Mouse (Mus musculus): ENCODE measurements around the gene Slc22a8.

Slc22a8 gene

DNA sequence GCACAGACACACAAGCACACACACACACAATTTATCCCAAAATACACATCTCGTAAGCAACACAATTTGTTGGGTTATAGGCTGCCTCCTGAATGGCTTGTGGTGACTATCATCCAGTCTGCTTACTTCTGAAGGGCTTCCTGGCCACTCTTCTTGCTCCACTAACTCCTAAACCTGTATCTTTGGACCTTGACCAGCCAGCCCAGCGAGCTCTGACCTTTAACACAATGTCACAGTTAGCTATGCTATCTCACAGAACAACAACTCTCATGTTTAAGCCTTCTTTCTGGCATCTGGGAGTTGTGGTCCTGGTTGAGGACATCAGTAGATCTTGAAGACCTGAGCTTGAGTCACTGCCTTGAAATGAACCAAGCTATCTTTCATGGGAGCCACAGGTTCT, 8.2 kb downstream of the Slc22a8 start:
- no peak for DNase-seq (ENCODE audit: low spot score in 2 of 2)

DNA sequence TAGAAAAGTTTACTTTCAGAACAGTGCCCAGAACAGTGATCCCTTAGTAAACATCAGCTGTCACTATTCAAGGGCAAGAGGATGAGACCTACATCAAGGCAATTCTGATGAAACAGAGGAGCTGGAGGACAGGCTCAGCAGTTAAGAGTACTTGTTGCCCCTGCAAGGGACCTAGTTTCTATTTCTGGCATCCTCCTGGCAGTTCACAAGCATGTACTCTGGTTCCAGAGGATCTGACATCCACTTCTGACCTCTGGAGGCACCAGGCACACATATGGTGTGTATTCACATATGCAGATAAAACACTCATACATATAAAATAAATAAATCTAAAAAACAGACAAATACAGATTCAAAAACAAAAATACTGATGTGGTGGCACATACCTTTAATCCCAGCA, 10.9 kb downstream of the Slc22a8 start:
- DNase-seq (ENCODE audit: low spot score in 2 of 2) = peak in 1 of 2 experiments; percentile 1

DNA sequence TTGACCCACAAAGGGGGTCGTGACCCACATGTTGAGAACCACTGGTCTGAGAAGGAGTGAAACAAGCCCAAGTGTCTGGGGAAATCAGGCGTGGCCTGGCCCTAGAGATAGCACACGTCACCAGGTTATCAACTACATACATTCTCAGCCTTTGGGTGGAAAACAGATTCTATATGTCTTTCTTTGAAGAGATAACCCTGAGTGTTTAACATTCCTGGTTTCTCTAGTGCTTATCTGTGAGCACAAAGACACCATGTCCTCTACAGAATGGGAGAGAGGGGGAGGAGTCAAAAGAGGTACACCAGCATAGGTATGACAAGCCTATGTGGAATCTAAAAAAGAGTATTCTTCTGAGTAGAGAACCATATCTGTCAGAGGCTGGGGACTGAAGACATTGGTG, 11.9 kb downstream of the Slc22a8 start:
- DNase-seq (ENCODE audit: low spot score in 2 of 2) = no peak

DNA sequence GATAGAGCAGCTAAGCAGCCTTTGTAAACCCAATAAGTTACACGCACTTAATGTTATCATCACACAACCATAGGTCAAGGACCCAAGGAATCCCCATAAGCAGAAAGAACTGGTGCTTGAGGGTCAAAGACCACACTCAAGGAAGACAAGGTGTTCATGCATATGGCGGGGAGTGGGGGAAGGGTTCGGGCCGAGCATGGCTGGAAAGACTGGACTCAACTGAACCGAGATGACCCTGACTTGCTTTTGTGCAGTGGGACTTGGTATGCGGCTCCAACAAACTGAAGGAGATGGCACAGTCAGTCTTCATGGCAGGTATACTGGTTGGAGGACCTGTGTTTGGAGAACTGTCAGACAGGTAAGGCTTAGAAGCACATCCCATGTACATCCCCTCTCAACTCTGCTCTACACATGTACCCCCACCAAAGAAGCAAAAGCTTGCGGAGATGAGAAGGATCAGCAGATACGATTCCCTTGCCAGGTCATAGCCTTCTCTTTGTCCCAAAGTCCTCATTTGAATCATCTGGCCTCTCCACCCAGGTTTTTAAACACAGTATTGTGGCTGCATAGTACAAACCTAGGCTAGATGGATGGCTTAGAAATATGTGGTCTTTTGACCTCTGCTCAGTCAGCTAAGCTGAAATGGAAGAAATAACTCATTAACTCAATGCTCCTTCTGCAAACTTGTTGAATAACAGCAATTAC, 13.6 kb downstream of the Slc22a8 start:
- no peak for DNase-seq (ENCODE audit: low spot score in 2 of 2)

DNA sequence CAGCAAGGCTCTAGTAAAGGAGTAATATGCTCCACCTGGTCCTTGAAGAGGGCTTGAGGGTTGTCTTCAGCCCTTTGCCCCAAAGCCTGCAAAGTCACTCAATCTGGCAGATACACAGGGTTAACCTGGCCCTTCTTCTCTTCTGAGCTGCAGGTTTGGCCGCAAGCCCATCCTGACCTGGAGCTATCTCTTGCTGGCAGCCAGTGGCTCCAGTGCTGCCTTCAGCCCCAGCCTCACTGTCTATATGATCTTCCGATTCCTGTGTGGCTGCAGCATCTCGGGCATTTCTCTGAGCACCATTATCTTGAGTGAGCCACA, 14.1 kb downstream of the Slc22a8 start:
- no peak for DNase-seq (ENCODE audit: low spot score in 2 of 2)

DNA sequence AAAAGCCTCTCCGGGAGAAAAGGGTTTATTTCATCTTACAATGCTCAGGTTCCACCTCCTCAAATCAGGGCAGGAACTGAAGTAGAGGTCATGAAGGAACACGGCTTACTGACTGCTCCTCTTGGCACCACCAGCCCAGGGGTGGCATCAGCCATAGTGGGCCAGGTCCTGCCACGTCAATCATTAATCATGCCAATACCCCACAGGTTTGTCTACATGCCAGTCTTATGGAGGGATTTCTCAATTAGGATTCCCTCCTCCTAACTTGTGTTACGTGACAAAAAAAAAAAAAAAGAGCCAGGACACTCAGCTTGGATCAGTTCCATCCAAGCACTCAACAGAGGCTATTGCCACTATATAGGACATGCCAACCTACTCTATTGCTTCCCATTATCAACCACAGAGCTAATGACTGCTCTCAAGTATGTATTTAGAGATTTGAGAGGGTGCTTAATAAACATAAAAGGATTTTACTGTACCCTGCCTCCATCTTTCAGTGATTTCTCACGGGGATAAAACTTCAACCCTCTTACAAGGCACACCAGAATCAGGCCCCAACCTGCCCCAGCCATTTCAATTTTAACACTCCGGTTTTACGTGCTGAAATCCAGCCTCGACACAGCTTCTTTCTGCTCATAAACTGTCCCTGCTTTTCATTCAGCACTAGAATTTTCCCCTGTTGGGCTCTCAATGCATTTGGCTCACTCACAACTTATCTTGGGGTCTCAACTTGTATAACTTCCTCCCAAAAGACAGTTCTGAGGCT, 20.5 kb downstream of the Slc22a8 start:
- no peak for DNase-seq (ENCODE audit: low spot score in 2 of 2)

DNA sequence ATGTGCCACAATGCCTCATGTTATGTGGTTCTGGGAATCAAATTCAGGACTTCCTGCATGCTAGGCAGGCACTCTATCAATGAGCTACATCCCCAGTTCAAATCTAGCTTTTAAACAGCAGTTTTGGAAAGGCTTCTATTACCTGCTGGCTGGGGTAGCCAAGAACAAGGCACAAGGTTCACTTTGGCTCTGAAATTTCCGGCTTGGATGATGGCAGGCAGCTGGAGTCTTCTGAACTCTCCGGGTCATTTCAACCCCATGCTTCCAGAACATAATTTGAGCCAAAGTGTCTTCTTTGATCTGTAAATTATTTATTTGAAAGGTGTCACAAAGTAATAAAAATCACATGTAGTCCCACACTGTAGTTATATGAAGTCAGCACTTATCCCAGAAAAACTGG, 22.1 kb downstream of the Slc22a8 start:
- no peak for DNase-seq (ENCODE audit: low spot score in 2 of 2)

DNA sequence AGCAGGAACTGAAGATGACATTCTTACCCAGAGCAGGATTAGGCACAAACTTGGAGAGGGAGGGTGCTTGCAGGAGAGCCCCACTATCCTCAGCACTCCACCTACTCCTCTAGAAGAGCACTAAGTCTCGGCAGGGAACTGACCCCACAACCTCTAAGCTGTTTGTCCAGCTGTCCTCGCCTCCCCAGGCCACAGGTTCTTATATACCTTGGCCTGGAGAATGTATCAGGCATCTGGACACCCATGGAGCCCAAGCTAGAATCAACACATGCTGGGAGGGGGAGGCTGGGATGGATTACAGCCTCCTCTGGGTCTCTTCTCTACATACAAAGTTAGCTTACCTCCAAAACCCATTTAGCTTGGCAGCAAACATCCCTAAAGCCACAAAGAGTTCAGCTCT, 23.3 kb downstream of the Slc22a8 start:
- DNase-seq (ENCODE audit: low spot score in 2 of 2) = no peak

DNA sequence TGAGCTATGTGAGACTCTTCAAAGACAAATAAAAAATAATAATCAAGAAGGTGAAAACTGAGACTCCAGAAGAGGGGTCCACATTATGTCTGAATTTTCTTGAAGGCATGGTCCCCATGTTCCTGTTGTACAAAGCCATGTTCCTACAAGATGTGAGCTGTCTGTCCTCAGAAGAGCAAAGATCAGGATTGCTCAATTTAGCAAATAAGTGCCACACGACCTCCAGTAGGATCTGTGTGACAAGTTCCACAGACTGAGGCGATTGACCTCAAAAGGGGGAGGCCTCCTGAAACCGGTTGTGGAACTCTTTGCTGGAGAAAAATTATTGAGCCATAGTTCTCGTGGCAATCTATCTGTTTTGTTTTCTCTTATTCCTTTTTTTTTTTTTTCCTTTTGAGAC, 25.3 kb downstream of the Slc22a8 start:
- no peak for DNase-seq (ENCODE audit: low spot score in 2 of 2)

DNA sequence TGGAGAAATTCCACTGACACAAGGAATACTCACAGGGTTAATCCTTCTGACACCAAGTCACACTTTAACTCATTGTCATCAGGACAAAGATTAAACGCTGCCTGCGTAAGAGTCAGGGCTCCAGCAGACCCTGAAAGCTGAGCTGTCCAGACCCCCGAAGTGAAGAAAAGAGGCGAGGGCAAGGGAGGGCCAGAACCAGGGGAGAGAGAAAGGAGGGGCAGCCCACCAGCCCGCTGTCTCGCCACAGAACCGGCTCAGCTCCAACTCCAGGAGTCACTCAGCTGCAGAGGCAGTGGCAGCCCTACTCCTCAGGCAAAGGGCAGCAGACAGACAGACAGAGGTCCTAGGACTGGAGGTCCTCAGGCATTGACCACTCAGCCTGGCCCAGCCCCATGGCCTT, 26.9 kb downstream of the Slc22a8 start, which contains the start of gene Slc22a6:
Gene Slc22a6 (plus strand): TSS at position 136 of the 400 bp plus-strand sequence.
- DNase-seq (ENCODE audit: low spot score in 2 of 2) = no peak

DNA sequence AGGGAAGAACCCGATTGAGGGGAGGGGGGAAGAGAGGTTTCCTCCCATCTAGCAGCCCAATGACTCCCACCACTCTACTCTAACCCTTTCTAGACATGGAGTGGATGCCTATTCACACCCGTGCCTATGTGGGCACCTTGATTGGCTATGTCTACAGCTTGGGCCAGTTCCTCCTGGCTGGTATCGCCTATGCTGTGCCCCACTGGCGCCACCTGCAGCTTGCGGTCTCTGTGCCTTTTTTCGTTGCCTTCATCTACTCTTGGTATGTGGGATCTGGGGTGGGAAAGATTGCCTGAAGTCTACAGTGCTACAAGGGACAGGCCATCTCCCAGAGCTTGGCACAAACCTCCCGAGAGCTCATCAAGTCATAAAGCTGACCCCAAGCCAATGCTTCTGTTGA, 30.0 kb downstream of the Slc22a8 start:
- no peak for DNase-seq (ENCODE audit: low spot score in 2 of 2)

DNA sequence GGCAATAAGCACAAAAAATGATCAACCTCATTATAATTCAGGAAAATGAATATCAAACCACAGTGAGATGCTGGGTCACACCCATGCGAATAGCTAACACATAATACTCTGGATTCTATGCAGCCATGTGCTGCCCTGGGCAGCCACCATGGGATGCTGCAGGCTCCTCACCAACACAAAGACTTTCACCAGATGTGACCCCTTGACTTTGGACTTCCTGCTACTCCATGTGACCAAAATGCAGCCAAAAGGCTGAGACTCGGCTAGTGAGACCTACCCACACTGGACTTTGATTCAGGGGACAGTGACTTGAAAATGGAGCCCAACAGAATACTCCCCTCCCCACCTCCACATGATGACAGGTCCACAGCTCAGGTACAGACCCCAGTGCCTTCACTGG, 39.2 kb downstream of the Slc22a8 start:
- DNase-seq (ENCODE audit: low spot score in 2 of 2) = peak; percentile 13 to 26

DNA sequence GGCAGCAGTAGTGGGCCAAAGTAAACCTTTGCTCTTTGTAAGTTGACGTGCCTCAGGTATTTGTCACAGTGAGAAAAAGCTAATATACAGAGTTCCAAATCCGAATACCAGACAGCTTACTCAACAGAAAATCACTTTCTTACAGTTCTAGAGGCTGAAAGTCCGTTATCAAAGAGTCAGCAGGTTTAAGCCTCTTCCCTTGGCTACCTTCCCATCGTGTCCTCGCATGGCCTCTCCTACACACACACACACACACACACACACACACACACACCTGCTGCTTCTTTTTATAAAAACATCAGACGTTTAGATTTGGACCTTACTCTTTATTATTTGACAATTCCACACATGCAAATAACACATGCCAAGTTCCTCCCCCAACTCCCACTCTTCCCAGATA, 39.8 kb downstream of the Slc22a8 start:
- no peak for DNase-seq (ENCODE audit: low spot score in 2 of 2)

DNA sequence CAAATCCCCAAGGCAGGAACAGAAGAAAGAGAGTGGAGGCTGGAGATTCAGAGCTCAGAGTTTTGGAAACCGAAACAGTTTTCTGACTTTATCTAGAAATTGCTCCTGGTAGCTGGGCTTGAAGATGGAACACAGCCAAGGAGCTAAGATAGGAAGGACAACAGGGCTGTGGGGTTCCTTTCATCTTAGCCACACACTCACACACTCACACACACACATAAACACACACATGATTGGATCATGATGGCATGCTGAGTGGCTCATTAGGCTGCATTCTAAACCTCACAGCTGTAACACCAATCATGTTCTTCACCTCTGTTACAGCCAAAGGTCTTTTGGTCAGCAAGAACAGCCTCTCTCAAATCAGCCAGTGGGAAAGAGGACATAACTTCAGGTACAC, 41.0 kb downstream of the Slc22a8 start:
- no peak for DNase-seq (ENCODE audit: low spot score in 2 of 2)

DNA sequence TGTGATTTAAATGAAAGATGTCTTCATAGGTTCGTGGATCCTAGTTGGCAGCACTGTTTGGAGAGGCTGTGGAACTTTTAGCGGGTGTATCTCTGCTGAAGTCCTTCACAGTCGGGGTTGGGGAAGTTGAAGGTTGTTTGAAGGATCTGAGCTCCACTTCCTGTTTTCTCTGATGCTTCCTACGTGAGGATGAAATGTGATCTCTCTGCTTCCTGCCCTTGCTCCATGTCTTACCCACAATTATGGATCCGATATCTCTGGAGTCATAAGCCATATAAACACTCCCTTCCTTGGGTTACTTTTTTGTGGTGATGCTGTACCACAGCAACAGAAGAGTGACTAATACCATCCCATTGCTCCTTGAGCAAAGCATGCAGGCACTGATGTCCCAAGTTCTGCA, 51.0 kb downstream of the Slc22a8 start:
- DNase-seq (ENCODE audit: low spot score in 2 of 2) = no peak

DNA sequence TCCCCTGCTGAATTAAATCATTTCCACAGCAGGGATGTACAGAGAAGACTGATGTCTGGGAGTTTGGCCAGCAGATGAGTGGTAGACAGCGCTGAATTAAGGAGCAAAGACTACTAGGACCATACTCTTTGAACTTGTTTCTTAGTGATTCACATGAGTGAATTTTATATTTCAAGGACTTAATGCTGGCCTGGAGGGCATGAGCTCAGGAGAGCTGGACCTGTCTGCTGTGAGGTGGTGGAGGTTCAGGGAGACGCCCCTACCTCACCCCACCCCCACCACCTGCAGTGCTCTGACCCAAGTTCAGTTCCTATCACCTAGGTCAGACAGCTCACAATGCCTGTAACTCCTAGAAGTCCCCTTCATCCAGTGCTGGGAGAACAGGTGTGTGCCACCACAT, 55.3 kb downstream of the Slc22a8 start:
- no peak for DNase-seq (ENCODE audit: low spot score in 2 of 2)

DNA sequence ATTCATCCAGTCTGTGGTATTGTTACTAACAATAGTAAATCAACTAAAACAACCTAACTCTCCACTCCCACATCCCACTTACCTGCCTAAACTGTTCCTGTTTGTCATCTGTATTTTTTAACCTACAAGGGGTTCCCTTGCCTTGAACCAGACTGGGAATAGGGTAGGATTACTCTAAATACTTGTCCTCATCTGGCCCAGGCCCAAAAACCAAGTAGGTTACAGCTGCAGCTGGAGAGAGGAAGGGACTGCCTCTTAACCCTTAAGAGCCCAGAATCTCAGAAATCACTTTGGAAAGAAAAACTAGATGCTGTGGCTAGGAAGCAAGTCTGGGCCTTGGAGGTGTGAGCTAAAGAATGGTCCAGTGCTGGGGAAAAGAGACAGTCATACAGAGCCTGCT, 64.8 kb downstream of the Slc22a8 start:
- no peak for DNase-seq (ENCODE audit: low spot score in 2 of 2)

DNA sequence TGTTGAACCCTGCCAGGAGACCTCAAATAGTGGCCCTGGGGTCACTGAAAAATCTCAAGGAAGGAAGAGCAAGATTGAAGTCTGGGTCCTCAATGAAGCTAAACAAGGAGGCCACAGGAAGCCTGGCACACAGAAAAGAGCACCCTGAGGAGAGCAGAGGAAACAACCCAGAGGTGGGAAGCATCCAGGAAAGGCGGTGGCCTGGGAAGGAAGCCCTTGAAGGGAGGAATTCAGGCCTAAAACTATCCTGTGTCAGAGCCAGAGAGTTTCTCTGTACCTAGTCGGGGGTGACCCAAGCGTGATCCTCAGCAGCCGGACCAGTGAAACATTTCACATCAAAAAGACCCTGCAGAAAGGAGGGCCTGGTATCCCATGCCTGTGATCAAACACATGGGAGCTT, 65.3 kb downstream of the Slc22a8 start:
- DNase-seq (ENCODE audit: low spot score in 2 of 2) = peak in 1 of 2 experiments; percentile 45
